In the genomic region with DNA sequence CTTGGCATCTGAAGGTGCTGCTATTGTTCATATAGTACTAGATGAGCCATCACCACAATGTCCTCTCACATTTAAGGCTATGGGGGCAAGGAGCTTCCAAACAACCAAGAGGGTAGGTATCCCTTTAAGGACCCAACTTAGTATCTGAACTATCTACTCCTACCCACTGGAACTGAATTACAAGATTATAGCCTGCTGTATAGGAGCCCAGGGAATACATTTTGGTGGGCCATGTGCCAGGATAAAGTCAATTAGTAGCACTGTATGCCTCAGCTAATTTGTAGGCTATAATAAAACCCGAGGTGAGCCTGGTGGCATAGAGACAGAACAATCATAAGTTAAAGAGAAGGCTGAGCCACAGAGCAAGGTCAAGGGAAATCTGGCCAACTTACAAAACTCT, we compare ENCODE assay signal across 23 mouse cellular contexts.
"Had no signal": no experiment of that assay in that cellular context is flagged by ENCODE, and none has a peak within 500 bp of the region (broad histone marks: within the 10 kb centered on the region; RNA-seq: fewer than 3 reads in every experiment).

No protein-coding gene starts in this region.

- ATAC-seq: hindbrain, embryonic 16.5 days; inflammation-experienced regulatory T-cells, adult 6 months; intestine, embryonic 15.5 days; intestine, postnatal 0 days had no signal

- DNase-seq: gastrocnemius, postnatal 25 days; heart, postnatal 10 days; heart, postnatal 4 days; kidney, adult 18-20 months; kidney, adult 8-10 months; kidney, postnatal 10 days; kidney, postnatal 25 days; kidney, postnatal 4 days; liver; liver, embryonic 13.5 days had no signal

- H3K27ac ChIP-seq: heart, embryonic 10.5 days; hindbrain, embryonic 10.5 days; hindbrain, embryonic 12.5 days; hindbrain, embryonic 14.5 days; intestine, embryonic 15.5 days; layer of hippocampus, adult 2 months; left cerebral cortex, adult 2 months; limb, embryonic 13.5 days; liver, embryonic 13.5 days had no signal

- H3K4me1 ChIP-seq: heart, embryonic 10.5 days; heart, embryonic 12.5 days; hindbrain, embryonic 10.5 days; hindbrain, embryonic 12.5 days; intestine, embryonic 15.5 days; limb, embryonic 13.5 days; liver, embryonic 13.5 days had no signal

- H3K9ac ChIP-seq: heart, embryonic 12.5 days; hindbrain, embryonic 12.5 days; hindbrain, embryonic 14.5 days; intestine, embryonic 15.5 days; limb, embryonic 13.5 days; liver, embryonic 13.5 days had no signal

- H3K4me3 ChIP-seq: heart, embryonic 10.5 days; heart, embryonic 12.5 days; hindbrain, embryonic 10.5 days; hindbrain, embryonic 12.5 days; intestine, embryonic 15.5 days; layer of hippocampus, adult 2 months; left cerebral cortex, adult 2 months; limb, embryonic 13.5 days; liver, embryonic 13.5 days had no signal

- H3K36me3 ChIP-seq: heart, embryonic 10.5 days; heart, embryonic 12.5 days; hindbrain, embryonic 10.5 days; hindbrain, embryonic 12.5 days; intestine, embryonic 15.5 days; limb, embryonic 13.5 days; liver, embryonic 13.5 days had no signal

- H3K9me3 ChIP-seq: heart, embryonic 10.5 days; heart, embryonic 12.5 days; hindbrain, embryonic 10.5 days; hindbrain, embryonic 12.5 days; intestine, embryonic 15.5 days; limb, embryonic 13.5 days; liver, embryonic 13.5 days had no signal

- H3K27me3 ChIP-seq: heart, embryonic 12.5 days; hindbrain, embryonic 12.5 days; intestine, embryonic 15.5 days; limb, embryonic 13.5 days; liver, embryonic 13.5 days had no signal

- H3K4me2 ChIP-seq: heart, embryonic 12.5 days; hindbrain, embryonic 12.5 days; hindbrain, embryonic 14.5 days; intestine, embryonic 15.5 days; limb, embryonic 13.5 days; liver, embryonic 11.5 days; liver, embryonic 13.5 days had no signal
